Mouse (Mus musculus): ENCODE results near the gene Crim1. TPM values are rescaled to one million over a fixed set of nuclear protein-coding genes. Genes with fewer than 3 reads are reported as not detected.
A peak's percentile ranks its signal among the peaks of the same experiment; 100 is the strongest.

The Crim1 gene
- polyA plus RNA-seq, 1 experiment, result 54.2 TPM

DNA sequence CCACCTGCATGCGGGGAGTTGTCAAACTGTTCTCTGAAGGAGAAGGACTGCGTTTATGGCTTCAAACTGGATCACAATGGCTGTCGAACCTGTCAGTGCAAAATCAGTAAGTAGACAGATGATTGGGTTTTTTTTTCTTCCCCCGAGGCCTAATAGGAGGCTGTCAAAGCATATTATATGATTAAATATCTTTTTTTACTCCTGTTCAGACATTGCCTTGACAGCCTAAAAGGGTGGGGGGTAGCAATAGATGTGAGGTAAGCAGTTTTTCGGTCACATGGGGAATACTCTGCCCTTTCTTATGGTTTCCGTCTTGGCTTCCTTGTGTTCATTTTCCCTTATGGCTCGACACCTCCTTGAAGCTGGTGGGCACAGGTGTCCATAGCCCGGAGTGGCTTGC, 135.2 kb downstream of the Crim1 start:
- WGBS, result 94% methylated on average over 8 of the region's 8 CpGs
- H3K4me3 ChIP-seq (ENCODE audit: insufficient read depth, low read depth, low read length), result no peak overlapping the region
- no peaks in the 10 kb centered on the region for H3K4me1 ChIP-seq (ENCODE audit: control insufficient read depth, insufficient read depth, low read length)
- TF ChIP-seq CTCF (conservative IDR thresholded peaks at IDR 0.05; ENCODE audit: insufficient read depth, insufficient read length, low read depth, low read length), result no peak
- TF ChIP-seq POLR2A (IDR thresholded peaks at IDR 0.05; ENCODE audit: low read depth, low read length), result no peak
- peaks cover 3% of the 10 kb centered on the region; the same call in 1 of the 2 replicates for H3K36me3 ChIP-seq (ENCODE audit: control insufficient read depth, insufficient read depth, low read length)
- H3K27me3 ChIP-seq (replicated peaks; ENCODE audit: control insufficient read depth, insufficient read depth, low read length), result no peaks in the 10 kb centered on the region
- no peak overlapping the region for H3K27ac ChIP-seq (ENCODE audit: insufficient read depth, low read depth, low read length)
- DNase-seq, result no peak

DNA sequence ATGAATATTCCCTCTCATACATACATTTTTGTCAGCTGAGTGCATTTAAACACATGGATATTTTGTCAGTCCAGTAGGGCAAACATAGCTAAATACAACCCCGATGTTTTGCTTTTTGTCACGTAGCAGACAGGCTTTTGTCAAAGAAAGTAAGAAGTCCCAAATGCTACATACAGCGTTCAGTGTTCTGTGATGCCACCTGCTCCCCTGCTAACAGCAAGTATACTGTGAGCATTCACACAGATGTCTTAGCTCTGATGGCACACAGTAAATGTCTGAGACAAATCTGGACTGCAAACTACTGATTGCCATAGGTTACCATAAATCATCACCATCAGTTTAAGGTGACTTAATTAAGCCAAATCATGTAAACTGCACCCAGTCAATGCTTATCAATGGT, 143.6 kb downstream of the Crim1 start:
- 95% methylated on average over 3 of the region's 3 CpGs for WGBS
- no peak for DNase-seq
- Histone ChIP-seq H3K4me3 (ENCODE audit: insufficient read depth, low read depth, low read length) (no peak overlapping the region), H3K4me1 (ENCODE audit: control insufficient read depth, insufficient read depth, low read length) (peaks cover 4% of the 10 kb centered on the region; the same call in 1 of the 2 replicates), H3K27ac (ENCODE audit: insufficient read depth, low read depth, low read length) (no peak overlapping the region), H3K36me3 (ENCODE audit: control insufficient read depth, insufficient read depth, low read length) (peaks cover 1% of the 10 kb centered on the region; the same call in 1 of the 2 replicates), H3K27me3 (replicated peaks; ENCODE audit: control insufficient read depth, insufficient read depth, low read length) (no peaks in the 10 kb centered on the region)
- no peak for TF ChIP-seq CTCF (conservative IDR thresholded peaks at IDR 0.05; ENCODE audit: insufficient read depth, insufficient read length, low read depth, low read length)
- TF ChIP-seq POLR2A (IDR thresholded peaks at IDR 0.05; ENCODE audit: low read depth, low read length), result no peak

DNA sequence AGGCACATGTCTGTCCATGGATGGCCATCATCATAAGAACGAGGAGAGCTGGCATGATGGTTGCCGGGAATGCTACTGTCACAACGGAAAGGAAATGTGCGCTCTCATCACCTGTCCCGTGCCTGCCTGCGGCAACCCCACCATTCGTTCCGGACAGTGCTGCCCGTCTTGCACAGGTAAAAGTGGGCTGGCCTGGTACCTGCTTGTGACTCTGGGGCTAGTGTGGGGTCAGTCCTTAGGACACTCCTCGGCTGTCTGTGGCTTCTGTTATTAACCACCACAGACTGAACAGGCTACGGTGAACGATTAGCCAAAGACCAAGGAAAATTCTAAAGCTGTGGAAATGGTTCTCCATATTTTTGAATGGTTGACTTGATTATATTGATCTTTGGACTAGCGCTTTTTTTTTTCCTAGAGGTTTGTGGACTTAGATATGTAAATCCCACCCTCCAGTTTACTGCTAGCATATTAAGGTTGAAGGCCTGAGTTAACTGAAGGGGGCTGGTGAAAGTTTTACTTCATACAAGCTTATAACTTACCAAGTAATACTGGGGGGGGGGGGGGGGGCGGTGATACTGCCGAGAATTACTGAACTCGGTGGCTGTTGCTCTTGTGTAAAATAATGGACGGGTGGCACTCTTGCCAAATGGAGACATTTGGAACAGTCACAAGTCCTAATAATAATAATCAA, 147.2 kb downstream of the Crim1 start:
- Histone ChIP-seq H3K36me3 (ENCODE audit: control insufficient read depth, insufficient read depth, low read length) (peaks cover 3% of the 10 kb centered on the region; the same call in 1 of the 2 replicates), H3K27me3 (replicated peaks; ENCODE audit: control insufficient read depth, insufficient read depth, low read length) (no peaks in the 10 kb centered on the region), H3K4me3 (ENCODE audit: insufficient read depth, low read depth, low read length) (no peak overlapping the region), H3K27ac (ENCODE audit: insufficient read depth, low read depth, low read length) (peak overlapping the region; percentile 59; the same call in 1 of the 2 replicates), H3K4me1 (ENCODE audit: control insufficient read depth, insufficient read depth, low read length) (peaks cover 6% of the 10 kb centered on the region; the same call in 1 of the 2 replicates)
- DNase-seq, result peak; percentile 56
- no peak for TF ChIP-seq CTCF (conservative IDR thresholded peaks at IDR 0.05; ENCODE audit: insufficient read depth, insufficient read length, low read depth, low read length)
- TF ChIP-seq POLR2A (IDR thresholded peaks at IDR 0.05; ENCODE audit: low read depth, low read length), result no peak
- 66% methylated on average over 17 of the region's 17 CpGs for WGBS

DNA sequence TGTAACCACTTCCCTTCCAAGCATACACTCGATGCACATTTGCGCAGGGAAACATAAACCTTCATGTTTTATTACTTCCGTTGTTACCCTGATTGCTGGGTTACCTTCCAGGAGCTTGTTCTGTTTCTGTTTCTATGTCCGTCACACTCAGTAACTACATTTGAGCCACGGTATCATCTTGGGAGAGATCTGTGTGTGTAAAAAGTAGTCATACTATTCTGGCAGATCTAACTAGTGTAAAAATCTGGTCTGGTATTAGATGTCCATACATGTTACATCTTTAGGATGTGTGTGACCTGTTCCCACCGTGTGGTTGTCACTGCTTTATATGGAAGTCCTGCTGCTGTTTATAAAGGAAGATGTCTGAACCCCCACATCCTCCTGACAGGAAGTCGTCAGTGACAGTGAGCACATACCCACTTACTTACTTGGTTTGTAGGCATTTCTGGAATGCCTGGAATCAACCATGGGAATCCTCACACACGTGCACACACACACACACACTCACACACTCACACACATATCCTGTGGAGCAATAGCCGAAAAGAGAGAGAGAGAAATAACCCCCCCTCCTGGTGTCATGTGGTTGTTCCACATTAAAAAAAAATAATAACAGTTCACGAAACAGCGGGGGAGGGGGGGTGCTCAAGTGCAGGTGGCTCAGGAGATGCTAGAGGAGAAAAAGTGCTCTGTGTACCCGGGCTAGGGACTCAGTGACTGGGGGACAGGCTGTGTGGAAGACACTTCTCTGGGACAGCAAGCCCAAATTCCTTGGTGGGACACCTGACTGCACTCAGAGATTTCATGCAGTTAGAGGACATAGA, 151.8 kb downstream of the Crim1 start:
- DNase-seq, result peak; percentile 35
- peaks cover 5% of the 10 kb centered on the region; the same call in 1 of the 2 replicates for H3K4me1 ChIP-seq (ENCODE audit: control insufficient read depth, insufficient read depth, low read length)
- no peak for TF ChIP-seq CTCF (conservative IDR thresholded peaks at IDR 0.05; ENCODE audit: insufficient read depth, insufficient read length, low read depth, low read length)
- TF ChIP-seq POLR2A (IDR thresholded peaks at IDR 0.05; ENCODE audit: low read depth, low read length), result no peak
- H3K27me3 ChIP-seq (replicated peaks; ENCODE audit: control insufficient read depth, insufficient read depth, low read length), result no peaks in the 10 kb centered on the region
- H3K36me3 ChIP-seq (ENCODE audit: control insufficient read depth, insufficient read depth, low read length), result peaks cover 4% of the 10 kb centered on the region; the same call in 1 of the 2 replicates
- H3K4me3 ChIP-seq (ENCODE audit: insufficient read depth, low read depth, low read length), result no peak overlapping the region
- WGBS, result 53% methylated on average over 12 of the region's 12 CpGs
- H3K27ac ChIP-seq (ENCODE audit: insufficient read depth, low read depth, low read length), result 0 out of 2 replicates have a peak overlapping the region, but pooled peaks have one; percentile 29

DNA sequence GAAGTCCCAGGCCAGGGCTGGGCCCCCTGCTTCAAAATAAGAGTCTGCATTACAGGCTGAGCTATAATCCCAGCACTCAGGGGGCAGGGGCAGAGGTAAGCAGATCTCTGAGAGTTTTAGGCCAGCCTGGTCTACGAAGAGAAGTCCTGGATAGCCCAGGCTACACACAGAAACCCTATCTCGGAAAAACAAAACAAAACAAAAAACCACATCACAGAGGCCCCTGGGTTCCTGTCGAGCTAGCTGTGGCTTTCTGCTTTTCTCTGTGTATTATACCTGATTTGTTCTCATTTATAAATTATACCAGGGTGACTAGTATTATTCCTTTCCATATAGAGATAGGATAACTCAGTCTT, 152.4 kb downstream of the Crim1 start:
- TF ChIP-seq CTCF (conservative IDR thresholded peaks at IDR 0.05; ENCODE audit: insufficient read depth, insufficient read length, low read depth, low read length) (no peak), POLR2A (IDR thresholded peaks at IDR 0.05; ENCODE audit: low read depth, low read length) (no peak)
- Histone ChIP-seq H3K36me3 (ENCODE audit: control insufficient read depth, insufficient read depth, low read length) (peaks cover 3% of the 10 kb centered on the region; the same call in 1 of the 2 replicates), H3K4me1 (ENCODE audit: control insufficient read depth, insufficient read depth, low read length) (0 out of 2 replicates have a peak, but pooled peaks cover 2% of the 10 kb centered on the region), H3K4me3 (ENCODE audit: insufficient read depth, low read depth, low read length) (no peak overlapping the region), H3K27ac (ENCODE audit: insufficient read depth, low read depth, low read length) (no peak overlapping the region), H3K27me3 (replicated peaks; ENCODE audit: control insufficient read depth, insufficient read depth, low read length) (no peaks in the 10 kb centered on the region)
- WGBS, result 88% methylated on average over 3 of the region's 3 CpGs
- DNase-seq, result no peak

DNA sequence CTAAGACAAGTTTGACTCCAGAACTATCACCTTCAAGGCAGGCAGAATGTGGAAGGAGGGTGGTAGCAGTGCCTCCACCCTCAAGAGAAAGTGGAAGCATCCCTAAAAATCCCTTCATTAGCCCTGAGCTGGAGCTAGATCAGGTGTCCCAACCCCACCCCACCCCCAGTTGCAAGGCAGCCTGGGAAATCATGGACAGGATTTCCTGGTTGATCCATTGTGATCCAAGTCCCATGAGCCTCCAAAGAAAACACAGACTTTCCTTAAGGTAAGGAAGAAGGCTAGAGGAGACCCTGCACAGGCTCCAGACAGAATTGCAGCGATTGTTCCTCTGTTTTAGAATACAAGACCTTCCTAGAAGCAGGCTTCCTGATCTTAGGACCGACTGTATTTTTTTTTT, 154.4 kb downstream of the Crim1 start:
- 63% methylated on average over 2 of the region's 2 CpGs for WGBS
- no peak for DNase-seq
- no peaks in the 10 kb centered on the region for H3K27me3 ChIP-seq (replicated peaks; ENCODE audit: control insufficient read depth, insufficient read depth, low read length)
- H3K4me3 ChIP-seq (ENCODE audit: insufficient read depth, low read depth, low read length), result no peak overlapping the region
- H3K36me3 ChIP-seq (ENCODE audit: control insufficient read depth, insufficient read depth, low read length), result peaks cover 3% of the 10 kb centered on the region; the same call in 1 of the 2 replicates
- TF ChIP-seq CTCF (conservative IDR thresholded peaks at IDR 0.05; ENCODE audit: insufficient read depth, insufficient read length, low read depth, low read length), result no peak
- TF ChIP-seq POLR2A (IDR thresholded peaks at IDR 0.05; ENCODE audit: low read depth, low read length), result no peak
- H3K27ac ChIP-seq (ENCODE audit: insufficient read depth, low read depth, low read length), result no peak overlapping the region
- H3K4me1 ChIP-seq (ENCODE audit: control insufficient read depth, insufficient read depth, low read length), result 0 out of 2 replicates have a peak, but pooled peaks cover 2% of the 10 kb centered on the region

DNA sequence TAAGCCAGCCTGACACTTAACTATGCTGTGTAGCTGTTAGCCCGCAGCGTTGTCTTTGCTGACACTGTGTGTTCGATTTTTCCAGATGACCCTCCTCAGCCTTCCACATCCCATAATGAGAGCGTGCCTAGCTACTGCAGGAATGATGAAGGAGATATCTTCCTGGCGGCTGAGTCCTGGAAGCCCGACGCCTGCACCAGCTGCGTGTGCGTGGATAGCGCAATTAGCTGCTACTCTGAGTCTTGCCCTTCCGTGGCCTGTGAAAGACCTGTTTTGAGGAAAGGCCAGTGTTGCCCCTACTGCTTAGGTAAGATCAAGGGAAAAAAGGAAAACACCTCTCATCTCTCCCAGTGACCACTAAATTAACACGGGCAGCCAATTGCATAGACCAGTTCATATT, 154.8 kb downstream of the Crim1 start:
- peaks cover 3% of the 10 kb centered on the region; the same call in 1 of the 2 replicates for H3K36me3 ChIP-seq (ENCODE audit: control insufficient read depth, insufficient read depth, low read length)
- no peaks in the 10 kb centered on the region for H3K27me3 ChIP-seq (replicated peaks; ENCODE audit: control insufficient read depth, insufficient read depth, low read length)
- no peak overlapping the region for H3K4me3 ChIP-seq (ENCODE audit: insufficient read depth, low read depth, low read length)
- H3K4me1 ChIP-seq (ENCODE audit: control insufficient read depth, insufficient read depth, low read length), result 0 out of 2 replicates have a peak, but pooled peaks cover under 1% of the 10 kb centered on the region
- no peak overlapping the region for H3K27ac ChIP-seq (ENCODE audit: insufficient read depth, low read depth, low read length)
- TF ChIP-seq POLR2A (IDR thresholded peaks at IDR 0.05; ENCODE audit: low read depth, low read length) (no peak), CTCF (conservative IDR thresholded peaks at IDR 0.05; ENCODE audit: insufficient read depth, insufficient read length, low read depth, low read length) (no peak)
- DNase-seq, result no peak
- 91% methylated on average over 12 of the region's 12 CpGs for WGBS
